Mouse (Mus musculus) heart, embryonic 13.5 days (tissue): ENCODE data around the gene Rrp7a. TPM values are rescaled to one million over a fixed set of nuclear protein-coding genes. Genes with fewer than 3 reads are reported as not detected.

Source experiments
- ATAC-seq: fragments of 200-750 bp; cut with Nextera tagmentation; 2 replicates; pipeline ENCODE4 v1.8.0; 2017; ENCODE audit warnings: moderate TSS enrichment; ENCODE audit not compliant: insufficient number of reproducible peaks, low FRiP score, low TSS enrichment; ENCODE audit errors: extremely low read depth
- H3K27ac ChIP-seq: fragments of 300-500 bp; sonication (generic); replicated peaks from 2 replicates; pipeline ENCODE4 v1.5.1; 2015; ENCODE audit warnings: moderate library complexity, mild to moderate bottlenecking, inconsistent platforms
- H3K27me3 ChIP-seq: fragments of 300-500 bp; sonication (generic); replicated peaks from 2 replicates; pipeline ENCODE4 v1.6.1; 2015; ENCODE audit warnings: mild to moderate bottlenecking, inconsistent platforms
- H3K36me3 ChIP-seq: fragments of 300-500 bp; sonication (generic); 2 replicates; pipeline ENCODE4 v1.6.1; 2015; ENCODE audit warnings: mild to moderate bottlenecking, inconsistent platforms
- H3K4me1 ChIP-seq: fragments of 300-500 bp; sonication (generic); 2 replicates; pipeline ENCODE4 v1.6.1; 2015; ENCODE audit warnings: inconsistent platforms
- H3K4me2 ChIP-seq: fragments of 300-500 bp; sonication (generic); 2 replicates; pipeline ENCODE4 v1.6.1; 2015; ENCODE audit warnings: inconsistent platforms, mild to moderate bottlenecking, moderate library complexity
- H3K4me3 ChIP-seq: fragments of 300-500 bp; sonication (generic); 2 replicates; pipeline ENCODE4 v1.5.1; 2015; ENCODE audit warnings: moderate library complexity, mild to moderate bottlenecking, inconsistent platforms
- H3K9ac ChIP-seq: fragments of 300-500 bp; sonication (generic); 2 replicates; pipeline ENCODE4 v1.6.1; 2015; ENCODE audit warnings: inconsistent platforms, mild to moderate bottlenecking, moderate library complexity
- H3K9me3 ChIP-seq: fragments of 300-500 bp; sonication (generic); 2 replicates; pipeline ENCODE4 v1.6.1; 2016; ENCODE audit warnings: inconsistent platforms
- WGBS: fragments of 180-500 bp; shearing (Covaris S2); methylation state at CpG from one replicate; pipeline ENCODE4 v1.1.7; 2015; ENCODE audit warnings: mixed read lengths; 5-methylcytosine and 5-hydroxymethylcytosine counted together
- polyA plus RNA-seq: library from polyadenylated mRNA; unstranded; fragments of >200 nt; fragmentation: Nextera tagmentation; extraction: Ambion mirVana; gene quantifications from 2 replicates; pipeline ENCODE4 v1.2.1, GENCODE M21; 2015

The Rrp7a gene
- polyA plus RNA-seq, 1 experiment from 2014 or later = 41.1 TPM

DNA sequence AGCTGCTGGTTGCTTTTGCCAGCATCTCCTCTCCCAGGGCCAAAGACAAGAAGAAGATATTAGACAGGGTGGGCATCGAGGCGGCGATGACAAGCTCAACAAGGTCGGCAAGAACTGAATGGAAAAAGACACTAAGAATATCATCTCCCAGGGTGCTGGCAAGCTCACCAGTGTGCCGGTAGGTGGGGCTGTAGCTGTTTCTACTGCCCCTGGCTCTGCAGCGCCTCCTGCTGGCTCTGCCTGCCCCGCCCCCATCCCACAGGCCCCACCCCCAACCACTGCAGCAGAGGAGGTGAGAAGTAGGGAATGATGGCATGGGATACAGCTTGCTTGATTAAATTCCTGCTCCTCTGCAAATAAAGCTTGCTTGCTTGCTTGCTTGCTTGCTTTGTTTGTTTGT is 36.7 kb downstream of the Rrp7a start:
- H3K4me1 ChIP-seq = peaks cover 23% of the 10 kb centered on the region
- no peak overlapping the region for H3K9ac ChIP-seq
- H3K9me3 ChIP-seq = no peaks in the 10 kb centered on the region
- no peaks in the 10 kb centered on the region for H3K36me3 ChIP-seq
- H3K27me3 ChIP-seq = peaks cover 43% of the 10 kb centered on the region
- no peak overlapping the region for H3K4me2 ChIP-seq
- 25% methylated on average over 7 of the region's 7 CpGs for WGBS
- no peak overlapping the region for H3K4me3 ChIP-seq
- no peak for ATAC-seq
- H3K27ac ChIP-seq = no peak overlapping the region

DNA sequence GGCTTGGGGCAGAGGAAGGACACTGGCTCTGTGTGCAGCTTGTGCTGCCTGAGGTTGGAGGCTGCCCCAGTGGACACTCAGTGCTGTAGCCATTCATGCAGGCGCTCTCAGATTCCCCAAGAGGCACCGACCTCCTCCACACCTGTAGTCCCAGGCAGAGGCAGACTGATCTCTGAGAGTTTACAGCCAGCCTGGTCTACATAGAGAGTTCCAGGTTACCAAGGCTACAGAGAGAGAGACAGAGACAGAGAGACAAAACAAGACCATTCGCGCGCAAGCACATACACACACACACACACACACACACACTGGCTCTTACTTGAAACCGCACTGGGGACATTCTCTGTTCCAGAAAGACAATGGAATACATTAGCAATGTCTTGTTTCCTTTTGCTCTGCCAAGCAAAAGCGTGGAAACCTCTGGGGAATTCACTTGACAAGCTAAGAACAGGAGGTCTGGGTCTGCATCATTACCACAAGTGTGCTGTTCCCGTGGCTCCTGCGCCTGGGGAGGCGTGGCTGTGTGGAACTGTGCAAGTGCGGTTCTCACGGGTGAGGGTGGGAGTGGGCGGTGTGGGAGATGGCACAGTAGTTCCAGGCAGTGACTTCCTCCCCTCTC is 38.5 kb downstream of the Rrp7a start:
- ATAC-seq = no peak

DNA sequence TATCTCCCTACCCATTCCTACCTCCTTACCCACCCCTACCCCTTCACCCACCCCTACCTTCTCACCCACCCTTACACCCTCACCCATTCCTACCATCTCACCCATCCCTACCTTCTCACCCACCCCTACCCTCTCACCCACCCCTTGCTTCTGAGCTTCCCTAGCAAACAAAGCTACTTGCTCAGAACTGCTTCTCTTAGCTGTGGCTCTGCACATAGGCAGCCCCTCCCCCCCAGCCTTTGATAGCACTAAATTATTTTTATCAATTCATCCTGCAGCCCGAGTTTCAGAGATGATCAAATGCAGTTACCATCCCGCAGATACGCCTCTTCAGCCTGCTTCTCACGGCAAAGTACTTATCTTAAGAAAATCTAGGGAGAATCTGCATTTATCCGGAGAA is 39.1 kb downstream of the Rrp7a start:
- Histone ChIP-seq H3K9ac (no peak overlapping the region), H3K27ac (no peak overlapping the region), H3K4me2 (no peak overlapping the region), H3K4me1 (peaks cover 18% of the 10 kb centered on the region), H3K27me3 (peaks cover 21% of the 10 kb centered on the region), H3K9me3 (no peaks in the 10 kb centered on the region), H3K4me3 (no peak overlapping the region), H3K36me3 (no peaks in the 10 kb centered on the region)
- WGBS = 65% methylated on average over 5 of the region's 5 CpGs
- no peak for ATAC-seq

More for the DNA sequence above, 38.5 kb downstream of the Rrp7a start:
- Histone ChIP-seq H3K27ac (no peak overlapping the region), H3K9ac (no peak overlapping the region), H3K9me3 (no peaks in the 10 kb centered on the region), H3K4me1 (peaks cover 20% of the 10 kb centered on the region), H3K27me3 (peaks cover 27% of the 10 kb centered on the region), H3K4me2 (no peak overlapping the region), H3K36me3 (no peaks in the 10 kb centered on the region), H3K4me3 (no peak overlapping the region)
- 64% methylated on average over 13 of the region's 13 CpGs for WGBS

DNA sequence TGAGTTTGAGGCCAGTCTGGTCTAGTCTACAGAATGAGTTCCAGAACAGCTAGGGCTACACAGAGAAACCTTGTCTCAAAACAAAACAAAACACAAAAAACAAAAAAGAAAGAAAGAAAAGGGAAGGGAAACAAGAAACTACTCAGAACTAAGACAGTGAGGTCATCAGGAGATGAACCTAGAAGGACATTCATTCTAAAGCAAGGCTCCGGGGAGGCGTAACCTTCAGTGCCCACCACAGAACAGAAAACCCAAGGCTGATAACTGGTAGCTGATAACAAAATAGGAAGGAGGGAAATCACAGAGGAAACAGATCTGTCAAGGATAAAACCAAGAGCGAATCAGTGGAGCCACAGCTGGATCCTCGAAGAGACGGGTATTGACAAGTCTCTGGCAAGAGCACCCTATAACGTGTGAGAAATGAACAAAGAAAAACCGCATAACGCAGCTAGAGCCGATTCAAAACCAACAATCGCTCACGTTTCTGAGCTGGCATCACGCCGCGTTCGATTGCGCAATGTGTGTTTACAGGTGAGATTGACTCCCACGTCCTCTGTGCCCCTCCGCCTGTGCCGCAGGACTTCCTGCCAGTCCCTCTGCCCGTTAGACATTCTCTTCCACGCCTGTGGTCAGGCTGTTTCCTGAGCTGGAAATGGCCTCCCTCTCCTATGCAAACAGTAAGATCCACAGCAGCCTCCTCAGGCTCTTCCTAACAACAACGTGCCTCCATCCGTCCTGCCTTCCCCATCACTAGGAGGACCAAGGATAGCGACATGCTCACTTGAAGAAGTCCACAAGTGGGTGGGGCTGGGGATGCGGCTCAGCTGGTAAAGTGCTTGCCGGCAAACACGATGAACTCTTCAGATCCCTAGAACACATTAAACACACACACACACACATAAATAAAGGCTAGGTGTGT is 46.7 kb downstream of the Rrp7a start:
- no peak overlapping the region for H3K9ac ChIP-seq
- no peaks in the 10 kb centered on the region for H3K36me3 ChIP-seq
- ATAC-seq = no peak
- H3K4me1 ChIP-seq = peaks cover 16% of the 10 kb centered on the region
- no peak overlapping the region for H3K27ac ChIP-seq
- H3K4me2 ChIP-seq = no peak overlapping the region
- peaks cover 17% of the 10 kb centered on the region; the same call in 1 of the 2 replicates for H3K27me3 ChIP-seq
- H3K9me3 ChIP-seq = 0 out of 2 replicates have a peak, but pooled peaks cover 6% of the 10 kb centered on the region
- H3K4me3 ChIP-seq = no peak overlapping the region
- 42% methylated on average over 27 of the region's 27 CpGs for WGBS

DNA sequence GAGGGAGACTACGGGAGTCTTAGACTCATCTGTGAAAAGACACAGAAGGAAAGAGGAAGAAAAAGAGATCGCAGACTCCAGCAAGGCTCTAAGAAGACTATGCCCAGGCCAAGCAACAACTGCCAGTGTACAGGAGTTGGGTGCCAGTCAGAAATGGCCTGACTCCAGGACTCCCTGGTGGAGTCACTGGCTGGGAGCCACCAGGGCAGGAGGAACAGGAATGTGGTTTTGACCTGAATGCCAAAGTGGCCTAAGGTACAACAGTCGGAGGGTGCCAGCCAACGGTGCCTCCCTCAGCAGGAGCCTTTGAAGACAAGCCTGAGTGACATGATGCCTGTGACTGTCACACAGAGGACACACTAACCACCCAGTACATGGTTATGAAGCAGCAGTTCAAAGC is 48.4 kb downstream of the Rrp7a start:
- 0 out of 2 replicates have a peak, but pooled peaks cover 6% of the 10 kb centered on the region for H3K9me3 ChIP-seq
- 87% methylated on average over 4 of the region's 4 CpGs for WGBS
- H3K36me3 ChIP-seq = no peaks in the 10 kb centered on the region
- no peak overlapping the region for H3K4me2 ChIP-seq
- peaks cover 23% of the 10 kb centered on the region for H3K4me1 ChIP-seq
- no peak overlapping the region for H3K4me3 ChIP-seq
- H3K27ac ChIP-seq = no peak overlapping the region
- no peak overlapping the region for H3K9ac ChIP-seq
- H3K27me3 ChIP-seq = peaks cover 17% of the 10 kb centered on the region; the same call in 1 of the 2 replicates
- ATAC-seq = no peak

DNA sequence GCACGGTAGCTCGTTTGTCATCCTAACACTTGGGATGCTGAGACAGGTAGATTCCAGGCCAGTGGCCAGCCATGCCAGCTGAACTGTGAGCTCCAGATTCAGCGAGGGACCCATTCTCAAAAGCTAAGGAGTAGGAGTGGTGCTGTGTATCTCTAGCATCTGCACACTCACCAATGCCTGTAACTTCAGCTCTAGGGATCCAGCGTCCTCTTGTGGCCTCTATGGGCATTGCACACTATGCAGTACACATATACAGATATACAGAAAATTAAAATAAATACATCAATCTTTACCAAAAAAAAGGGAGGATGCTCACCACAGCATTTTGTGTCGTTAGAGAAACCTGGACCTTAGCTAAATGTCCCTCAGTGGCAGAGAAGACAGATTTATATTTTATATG is 50.8 kb downstream of the Rrp7a start:
- WGBS = 77% methylated on average over 5 of the region's 5 CpGs
- ATAC-seq = no peak

DNA sequence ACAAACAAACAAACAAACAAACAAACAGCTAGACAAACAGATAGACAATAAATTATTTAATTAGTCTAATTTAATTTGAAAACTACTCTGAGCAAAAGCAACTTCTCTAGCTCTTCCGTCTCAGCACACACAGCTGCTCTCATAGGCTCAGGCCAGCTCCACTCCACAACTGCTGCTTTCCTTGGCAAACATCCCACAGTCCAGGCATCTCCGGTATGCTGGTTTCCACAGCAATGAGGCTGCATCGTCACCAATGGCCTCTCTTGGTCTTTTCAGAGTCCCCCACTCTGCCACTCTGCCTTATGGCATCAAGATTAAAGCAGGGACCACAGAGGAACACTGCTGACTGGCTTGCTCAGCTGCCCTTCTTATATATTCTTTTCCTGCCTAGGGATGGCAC is 51.7 kb downstream of the Rrp7a start:
- Histone ChIP-seq H3K36me3 (no peaks in the 10 kb centered on the region), H3K4me1 (peaks cover 16% of the 10 kb centered on the region), H3K4me3 (no peak overlapping the region), H3K27ac (peak overlapping the region; percentile 78), H3K27me3 (peaks cover 8% of the 10 kb centered on the region; the same call in 1 of the 2 replicates), H3K9ac (no peak overlapping the region), H3K4me2 (0 out of 2 replicates have a peak overlapping the region, but pooled peaks have one; percentile 12), H3K9me3 (0 out of 2 replicates have a peak, but pooled peaks cover 6% of the 10 kb centered on the region)
- WGBS = 15% methylated on average over 3 of the region's 3 CpGs
- peak; percentile 55; the same call in 1 of the 2 replicates for ATAC-seq

More for the DNA sequence above, 50.8 kb downstream of the Rrp7a start:
- Histone ChIP-seq H3K4me1 (peaks cover 19% of the 10 kb centered on the region), H3K27me3 (peaks cover 16% of the 10 kb centered on the region; the same call in 1 of the 2 replicates), H3K9ac (no peak overlapping the region), H3K4me3 (no peak overlapping the region), H3K36me3 (no peaks in the 10 kb centered on the region), H3K9me3 (0 out of 2 replicates have a peak, but pooled peaks cover 6% of the 10 kb centered on the region), H3K27ac (no peak overlapping the region), H3K4me2 (no peak overlapping the region)

DNA sequence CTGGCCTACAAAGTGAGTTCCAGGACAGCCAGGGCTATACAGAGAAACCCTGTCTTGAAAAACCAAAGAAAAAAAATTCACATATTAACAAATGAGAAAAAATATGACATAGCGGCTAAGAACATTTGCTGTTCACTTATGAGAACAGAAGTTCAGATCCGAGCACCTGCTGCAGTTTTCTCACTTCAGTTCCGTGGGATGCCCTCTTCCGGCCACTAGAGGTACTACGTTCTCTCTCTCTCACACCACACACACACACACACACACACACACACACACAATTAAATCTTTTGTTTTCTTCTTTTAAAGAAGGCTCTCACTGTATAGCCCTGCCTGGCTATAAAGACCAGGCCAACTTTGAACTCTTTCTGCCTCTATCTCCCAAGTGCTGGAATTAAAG is 54.3 kb downstream of the Rrp7a start:
- no peak overlapping the region for H3K4me3 ChIP-seq
- H3K27ac ChIP-seq = no peak overlapping the region
- no peak for ATAC-seq
- H3K4me2 ChIP-seq = no peak overlapping the region
- H3K27me3 ChIP-seq = no peaks in the 10 kb centered on the region
- no peaks in the 10 kb centered on the region for H3K36me3 ChIP-seq
- 0 out of 2 replicates have a peak, but pooled peaks cover 6% of the 10 kb centered on the region for H3K9me3 ChIP-seq
- no peak overlapping the region for H3K9ac ChIP-seq
- 78% methylated on average over 5 of the region's 5 CpGs for WGBS
- peaks cover 13% of the 10 kb centered on the region for H3K4me1 ChIP-seq

DNA sequence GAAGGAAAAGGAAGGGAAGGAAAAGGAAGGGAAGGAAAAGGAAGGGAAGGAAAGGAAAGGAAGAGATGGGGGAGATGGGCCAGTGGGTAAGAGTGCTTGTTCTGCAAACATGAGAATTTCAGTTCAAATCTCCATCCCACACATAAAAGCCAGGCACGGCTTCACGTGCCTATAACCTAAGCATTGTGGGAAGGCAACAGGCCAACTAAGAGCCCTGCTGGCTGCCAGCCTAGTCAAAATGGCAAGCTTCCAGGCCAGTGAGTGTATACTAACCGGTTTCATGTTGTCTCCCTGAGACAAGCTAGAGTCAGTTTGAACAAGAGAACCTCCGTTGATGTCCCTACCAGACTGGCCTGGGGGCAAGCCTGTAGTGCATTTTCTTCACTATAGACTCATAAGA is 57.1 kb downstream of the Rrp7a start:
- Histone ChIP-seq H3K4me1 (peaks cover 11% of the 10 kb centered on the region), H3K4me3 (no peak overlapping the region), H3K36me3 (no peaks in the 10 kb centered on the region), H3K27ac (no peak overlapping the region), H3K9me3 (no peaks in the 10 kb centered on the region), H3K9ac (no peak overlapping the region), H3K4me2 (no peak overlapping the region), H3K27me3 (no peaks in the 10 kb centered on the region)
- ATAC-seq = no peak
- WGBS = 53% methylated on average over 4 of the region's 4 CpGs
